Mouse (Mus musculus): Measurements from ENCODE around the gene Dnajb13.

Gene Dnajb13

DNA sequence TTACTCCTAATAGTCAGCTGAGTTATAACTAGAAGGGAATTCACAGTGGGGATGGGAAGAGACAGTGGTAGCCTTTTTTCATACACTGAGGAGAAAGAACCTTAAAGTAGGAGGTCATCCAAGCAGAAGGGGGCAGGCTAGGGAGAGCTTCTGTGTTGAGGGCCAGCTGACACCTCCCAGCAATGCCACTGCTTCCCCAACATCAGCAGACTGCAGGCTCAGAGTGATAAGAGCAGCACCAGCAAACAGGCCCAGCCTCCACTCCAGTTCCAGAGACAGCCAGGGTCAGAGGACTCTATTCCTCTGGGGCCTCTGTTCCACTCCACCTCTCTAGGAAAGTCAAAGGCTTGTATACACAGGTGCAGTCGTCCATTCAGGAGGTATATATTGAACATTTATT lies 56.6 kb downstream of the Dnajb13 start:
- no peak for DNase-seq (ENCODE audit: low spot score)

All from ovary, postnatal 36 days (tissue).